Mouse (Mus musculus): ENCODE results near the gene Atg4a-ps. TPM values are rescaled to one million over a fixed set of nuclear protein-coding genes. Genes with fewer than 3 reads are reported as not detected.

The Atg4a-ps gene
- polyA plus RNA-seq, 1 experiment from 2014 or later: not detected

- Histone ChIP-seq H3K9me3 (ENCODE audit: control insufficient read depth, low read length) (no peaks in the 10 kb centered on the region), H3K27ac (ENCODE audit: low read depth, low read length) (no peak overlapping the region), H3K4me3 (ENCODE audit: low read depth, low read length) (no peak overlapping the region), H3K4me2 (ENCODE audit: low read depth, low read length, severe bottlenecking) (no peak overlapping the region), H3K27me3 (ENCODE audit: control insufficient read depth, insufficient read depth, low read length) (no peaks in the 10 kb centered on the region), H3K9ac (ENCODE audit: low read length) (no peak overlapping the region), H3K36me3 (ENCODE audit: control insufficient read depth, insufficient read depth, low read length) (no peaks in the 10 kb centered on the region), H3K4me1 (replicated peaks; ENCODE audit: control insufficient read depth, insufficient read depth, low read length) (no peaks in the 10 kb centered on the region)
- DNase-seq (ENCODE audit: low spot score) (no peak), ATAC-seq (replicated peaks; ENCODE audit: low FRiP score) (no peak)
- 72% methylated on average over 4 of the region's 4 CpGs for WGBS
Observed at GRCm38 (mm10) chr3:103672113-103672512, 26.2 kb upstream of the Atg4a-ps start.

GRCm38 (mm10) chr3:103663385-103663784 is 17.5 kb upstream of the Atg4a-ps start:
- Histone ChIP-seq H3K9ac (ENCODE audit: low read length) (no peak overlapping the region), H3K4me2 (ENCODE audit: low read depth, low read length, severe bottlenecking) (no peak overlapping the region), H3K4me3 (ENCODE audit: low read depth, low read length) (no peak overlapping the region), H3K4me1 (replicated peaks; ENCODE audit: control insufficient read depth, insufficient read depth, low read length) (no peaks in the 10 kb centered on the region), H3K36me3 (ENCODE audit: control insufficient read depth, insufficient read depth, low read length) (no peaks in the 10 kb centered on the region), H3K9me3 (ENCODE audit: control insufficient read depth, low read length) (no peaks in the 10 kb centered on the region), H3K27ac (ENCODE audit: low read depth, low read length) (no peak overlapping the region), H3K27me3 (ENCODE audit: control insufficient read depth, insufficient read depth, low read length) (no peaks in the 10 kb centered on the region)
- ATAC-seq (replicated peaks; ENCODE audit: low FRiP score) (no peak), DNase-seq (ENCODE audit: low spot score) (no peak)
- WGBS: 91% methylated on average over 3 of the region's 3 CpGs

- H3K4me1 ChIP-seq (replicated peaks; ENCODE audit: control insufficient read depth, insufficient read depth, low read length): no peaks in the 10 kb centered on the region
- no peak overlapping the region for H3K9ac ChIP-seq (ENCODE audit: low read length)
- no peak for ATAC-seq (replicated peaks; ENCODE audit: low FRiP score)
- DNase-seq (ENCODE audit: low spot score): no peak
- WGBS: 90% methylated on average over 8 of the region's 8 CpGs
- no peak overlapping the region for H3K4me3 ChIP-seq (ENCODE audit: low read depth, low read length)
- no peaks in the 10 kb centered on the region for H3K27me3 ChIP-seq (ENCODE audit: control insufficient read depth, insufficient read depth, low read length)
- H3K36me3 ChIP-seq (ENCODE audit: control insufficient read depth, insufficient read depth, low read length): no peaks in the 10 kb centered on the region
- H3K4me2 ChIP-seq (ENCODE audit: low read depth, low read length, severe bottlenecking): no peak overlapping the region
- H3K27ac ChIP-seq (ENCODE audit: low read depth, low read length): no peak overlapping the region
- H3K9me3 ChIP-seq (ENCODE audit: control insufficient read depth, low read length): no peaks in the 10 kb centered on the region
Observed at GRCm38 (mm10) chr3:103661714-103662113, 15.8 kb upstream of the Atg4a-ps start.

- ATAC-seq (replicated peaks; ENCODE audit: low FRiP score): no peak
- Histone ChIP-seq H3K9ac (ENCODE audit: low read length) (no peak overlapping the region), H3K4me2 (ENCODE audit: low read depth, low read length, severe bottlenecking) (no peak overlapping the region), H3K4me3 (ENCODE audit: low read depth, low read length) (no peak overlapping the region), H3K36me3 (ENCODE audit: control insufficient read depth, insufficient read depth, low read length) (no peaks in the 10 kb centered on the region), H3K9me3 (ENCODE audit: control insufficient read depth, low read length) (no peaks in the 10 kb centered on the region), H3K27ac (ENCODE audit: low read depth, low read length) (no peak overlapping the region), H3K27me3 (ENCODE audit: control insufficient read depth, insufficient read depth, low read length) (no peaks in the 10 kb centered on the region), H3K4me1 (replicated peaks; ENCODE audit: control insufficient read depth, insufficient read depth, low read length) (no peaks in the 10 kb centered on the region)
- DNase-seq (ENCODE audit: low spot score): no peak
- 86% methylated on average over 2 of the region's 2 CpGs for WGBS
Observed at GRCm38 (mm10) chr3:103660012-103660411, 14.1 kb upstream of the Atg4a-ps start.

- 14% methylated on average over 1 of the region's 1 CpGs for WGBS
- H3K9ac ChIP-seq (ENCODE audit: low read length): no peak overlapping the region
- H3K4me3 ChIP-seq (ENCODE audit: low read depth, low read length): no peak overlapping the region
- ATAC-seq (replicated peaks; ENCODE audit: low FRiP score) (no peak), DNase-seq (ENCODE audit: low spot score) (no peak)
- no peaks in the 10 kb centered on the region for H3K36me3 ChIP-seq (ENCODE audit: control insufficient read depth, insufficient read depth, low read length)
- H3K9me3 ChIP-seq (ENCODE audit: control insufficient read depth, low read length): no peaks in the 10 kb centered on the region; the same call in 1 of the 2 replicates
- no peak overlapping the region for H3K4me2 ChIP-seq (ENCODE audit: low read depth, low read length, severe bottlenecking)
- 0 out of 2 replicates have a peak, but pooled peaks cover 1% of the 10 kb centered on the region for H3K4me1 ChIP-seq (replicated peaks; ENCODE audit: control insufficient read depth, insufficient read depth, low read length)
- H3K27me3 ChIP-seq (ENCODE audit: control insufficient read depth, insufficient read depth, low read length): no peaks in the 10 kb centered on the region
- no peak overlapping the region for H3K27ac ChIP-seq (ENCODE audit: low read depth, low read length)
Observed at GRCm38 (mm10) chr3:103650406-103650805, 4.5 kb upstream of the Atg4a-ps start.

- H3K4me2 ChIP-seq (ENCODE audit: low read depth, low read length, severe bottlenecking): no peak overlapping the region
- H3K27ac ChIP-seq (ENCODE audit: low read depth, low read length): no peak overlapping the region
Observed at GRCm38 (mm10) chr3:103649716-103650115, 3.8 kb upstream of the Atg4a-ps start.

GRCm38 (mm10) chr3:103648486-103648885 is 2.6 kb upstream of the Atg4a-ps start:
- no peak overlapping the region for H3K27ac ChIP-seq (ENCODE audit: low read depth, low read length)
- no peaks in the 10 kb centered on the region for H3K36me3 ChIP-seq (ENCODE audit: control insufficient read depth, insufficient read depth, low read length)
- 90% methylated on average over 4 of the region's 4 CpGs for WGBS
- ATAC-seq (replicated peaks; ENCODE audit: low FRiP score) (no peak), DNase-seq (ENCODE audit: low spot score) (no peak)
- no peak overlapping the region for H3K4me2 ChIP-seq (ENCODE audit: low read depth, low read length, severe bottlenecking)
- 0 out of 2 replicates have a peak, but pooled peaks cover 1% of the 10 kb centered on the region for H3K4me1 ChIP-seq (replicated peaks; ENCODE audit: control insufficient read depth, insufficient read depth, low read length)
- H3K9ac ChIP-seq (ENCODE audit: low read length): no peak overlapping the region
- no peak overlapping the region for H3K4me3 ChIP-seq (ENCODE audit: low read depth, low read length)
- H3K9me3 ChIP-seq (ENCODE audit: control insufficient read depth, low read length): no peaks in the 10 kb centered on the region; the same call in 1 of the 2 replicates
- no peaks in the 10 kb centered on the region for H3K27me3 ChIP-seq (ENCODE audit: control insufficient read depth, insufficient read depth, low read length)

More at GRCm38 (mm10) chr3:103649716-103650115, 3.8 kb upstream of the Atg4a-ps start:
- Histone ChIP-seq H3K4me3 (ENCODE audit: low read depth, low read length) (no peak overlapping the region), H3K36me3 (ENCODE audit: control insufficient read depth, insufficient read depth, low read length) (no peaks in the 10 kb centered on the region), H3K4me1 (replicated peaks; ENCODE audit: control insufficient read depth, insufficient read depth, low read length) (0 out of 2 replicates have a peak, but pooled peaks cover 1% of the 10 kb centered on the region), H3K27me3 (ENCODE audit: control insufficient read depth, insufficient read depth, low read length) (no peaks in the 10 kb centered on the region), H3K9ac (ENCODE audit: low read length) (no peak overlapping the region), H3K9me3 (ENCODE audit: control insufficient read depth, low read length) (no peaks in the 10 kb centered on the region; the same call in 1 of the 2 replicates)
- 74% methylated on average over 6 of the region's 6 CpGs for WGBS
- ATAC-seq (replicated peaks; ENCODE audit: low FRiP score): no peak
- no peak for DNase-seq (ENCODE audit: low spot score)

GRCm38 (mm10) chr3:103647164-103647867 is 1.4 kb upstream of the Atg4a-ps start:
- H3K9me3 ChIP-seq (ENCODE audit: control insufficient read depth, low read length): no peaks in the 10 kb centered on the region; the same call in 1 of the 2 replicates
- no peak overlapping the region for H3K27ac ChIP-seq (ENCODE audit: low read depth, low read length)
- 0 out of 2 replicates have a peak, but pooled peaks cover 1% of the 10 kb centered on the region for H3K4me1 ChIP-seq (replicated peaks; ENCODE audit: control insufficient read depth, insufficient read depth, low read length)
- WGBS: 89% methylated on average over 11 of the region's 11 CpGs
- no peak for DNase-seq (ENCODE audit: low spot score)
- H3K9ac ChIP-seq (ENCODE audit: low read length): no peak overlapping the region
- no peak overlapping the region for H3K4me3 ChIP-seq (ENCODE audit: low read depth, low read length)
- H3K36me3 ChIP-seq (ENCODE audit: control insufficient read depth, insufficient read depth, low read length): no peaks in the 10 kb centered on the region
- H3K27me3 ChIP-seq (ENCODE audit: control insufficient read depth, insufficient read depth, low read length): no peaks in the 10 kb centered on the region; the same call in 1 of the 2 replicates
- H3K4me2 ChIP-seq (ENCODE audit: low read depth, low read length, severe bottlenecking): no peak overlapping the region
- no peak for ATAC-seq (replicated peaks; ENCODE audit: low FRiP score)

- WGBS: 65% methylated on average over 7 of the region's 7 CpGs
- ATAC-seq (replicated peaks; ENCODE audit: low FRiP score): no peak
- no peak for DNase-seq (ENCODE audit: low spot score)
- Histone ChIP-seq H3K9ac (ENCODE audit: low read length) (no peak overlapping the region), H3K4me1 (replicated peaks; ENCODE audit: control insufficient read depth, insufficient read depth, low read length) (no peaks in the 10 kb centered on the region), H3K27ac (ENCODE audit: low read depth, low read length) (no peak overlapping the region), H3K36me3 (ENCODE audit: control insufficient read depth, insufficient read depth, low read length) (no peaks in the 10 kb centered on the region), H3K4me2 (ENCODE audit: low read depth, low read length, severe bottlenecking) (no peak overlapping the region), H3K9me3 (ENCODE audit: control insufficient read depth, low read length) (no peaks in the 10 kb centered on the region), H3K4me3 (ENCODE audit: low read depth, low read length) (no peak overlapping the region), H3K27me3 (ENCODE audit: control insufficient read depth, insufficient read depth, low read length) (no peaks in the 10 kb centered on the region; the same call in 1 of the 2 replicates)
Observed at GRCm38 (mm10) chr3:103641301-103641700, 4.6 kb downstream of the Atg4a-ps start.

Data from forebrain, embryonic 11.5 days (tissue).